Mouse (Mus musculus) heart, embryonic 11.5 days (tissue): ENCODE results near the gene Bmi1. TPM values are rescaled to one million over a fixed set of nuclear protein-coding genes. Genes with fewer than 3 reads are reported as not detected.

Source experiments
- ATAC-seq: fragments of 200-750 bp; cut with Nextera tagmentation; replicated peaks from 2 replicates; pipeline ENCODE4 v1.8.0; 2017; ENCODE audit warnings: moderate library complexity; ENCODE audit not compliant: insufficient number of reproducible peaks, low FRiP score, low TSS enrichment
- H3K27ac ChIP-seq: fragments of 300-500 bp; sonication (generic); 2 replicates; pipeline ENCODE4 v1.5.1; 2014; ENCODE audit warnings: mild to moderate bottlenecking, low read depth, low read length
- H3K27me3 ChIP-seq: fragments of 300-500 bp; sonication (generic); 2 replicates; pipeline ENCODE4 v1.6.1; 2014; ENCODE audit warnings: mild to moderate bottlenecking, low read length, mixed read lengths; ENCODE audit not compliant: control insufficient read depth, insufficient read depth
- H3K36me3 ChIP-seq: fragments of 300-500 bp; sonication (generic); 2 replicates; pipeline ENCODE4 v1.6.1; 2014; ENCODE audit warnings: mild to moderate bottlenecking, low read length, moderate library complexity, mixed read lengths; ENCODE audit not compliant: control insufficient read depth, insufficient read depth
- H3K4me1 ChIP-seq: fragments of 300-500 bp; sonication (generic); 2 replicates; pipeline ENCODE4 v1.6.1; 2014; ENCODE audit warnings: low read length; ENCODE audit not compliant: control insufficient read depth, insufficient read depth
- H3K4me2 ChIP-seq: fragments of 300-500 bp; sonication (generic); 2 replicates; pipeline ENCODE4 v1.6.1; 2014; ENCODE audit warnings: mild to moderate bottlenecking, moderate library complexity
- H3K4me3 ChIP-seq: fragments of 300-500 bp; sonication (generic); 2 replicates; pipeline ENCODE4 v1.5.1; 2014; ENCODE audit warnings: low read depth, low read length
- H3K9ac ChIP-seq: fragments of 300-500 bp; sonication (generic); 2 replicates; pipeline ENCODE4 v1.6.1; 2014; ENCODE audit warnings: mild to moderate bottlenecking, low read depth, low read length, moderate library complexity
- H3K9me3 ChIP-seq: fragments of 300-500 bp; sonication (generic); replicated peaks from 2 replicates; pipeline ENCODE4 v1.6.1; 2016; ENCODE audit warnings: low read length; ENCODE audit not compliant: control insufficient read depth
- WGBS: fragments of 180-500 bp; shearing (Covaris S2); extraction: QIAGEN DNeasy Blood & Tissue Kit; methylation state at CpG from one replicate; pipeline ENCODE4 v1.1.7; 2014; ENCODE audit not compliant: insufficient replicate concordance; 5-methylcytosine and 5-hydroxymethylcytosine counted together
- polyA plus RNA-seq: library from polyadenylated mRNA; unstranded; fragments of >200 nt; fragmentation: Nextera tagmentation; extraction: Ambion mirVana; gene quantifications from 2 replicates; pipeline ENCODE4 v1.2.1, GENCODE M21; 2014

Bmi1 gene
- polyA plus RNA-seq, result 11.6 and 12.0 TPM in 2 replicates

DNA sequence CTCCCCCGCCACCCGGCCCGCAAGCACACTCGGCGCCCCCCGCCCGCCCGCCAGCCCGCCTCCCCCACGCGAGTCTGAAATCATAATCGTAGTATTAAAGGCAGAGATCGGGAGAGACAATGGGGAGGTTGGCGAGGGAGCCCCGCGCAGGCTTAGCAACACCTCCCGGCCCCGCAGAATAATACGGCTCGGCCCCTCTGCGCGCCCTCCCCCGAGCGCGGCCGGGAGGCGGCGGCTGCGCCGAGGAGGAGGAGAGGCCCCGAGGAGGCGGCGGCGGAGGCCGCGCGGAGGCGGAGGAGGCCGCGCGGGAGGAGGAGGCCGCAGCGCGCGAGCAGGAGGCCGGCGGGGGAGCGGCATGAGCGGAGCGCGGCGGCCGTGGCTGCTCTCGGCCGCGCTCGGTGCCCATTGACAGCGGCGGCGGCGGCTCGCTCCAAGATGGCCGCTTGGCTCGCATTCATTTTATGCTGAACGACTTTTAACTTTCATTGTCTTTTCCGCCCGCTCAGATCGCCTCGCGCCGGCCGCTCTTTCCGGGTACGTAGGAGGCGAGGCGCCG is at the start of gene Bmi1:
TSS of gene Bmi1 (plus strand) at position 83 of the 556 bp plus-strand sequence.
- H3K36me3 ChIP-seq, result no peaks in the 10 kb centered on the region
- peak within 1 kb of the TSS; percentile 74 for H3K27ac ChIP-seq
- H3K27me3 ChIP-seq, result peaks cover 33% of the 10 kb centered on the region
- WGBS, result 3% methylated on average over 47 of the region's 77 CpGs
- H3K4me3 ChIP-seq, result peak within 1 kb of the TSS; percentile 74
- ATAC-seq, result peak; percentile 53
- H3K4me2 ChIP-seq, result peak within 1 kb of the TSS; percentile 77
- H3K9me3 ChIP-seq, result no peaks in the 10 kb centered on the region
- peaks cover 12% of the 10 kb centered on the region for H3K4me1 ChIP-seq
- H3K9ac ChIP-seq, result peak within 1 kb of the TSS; percentile 88

DNA sequence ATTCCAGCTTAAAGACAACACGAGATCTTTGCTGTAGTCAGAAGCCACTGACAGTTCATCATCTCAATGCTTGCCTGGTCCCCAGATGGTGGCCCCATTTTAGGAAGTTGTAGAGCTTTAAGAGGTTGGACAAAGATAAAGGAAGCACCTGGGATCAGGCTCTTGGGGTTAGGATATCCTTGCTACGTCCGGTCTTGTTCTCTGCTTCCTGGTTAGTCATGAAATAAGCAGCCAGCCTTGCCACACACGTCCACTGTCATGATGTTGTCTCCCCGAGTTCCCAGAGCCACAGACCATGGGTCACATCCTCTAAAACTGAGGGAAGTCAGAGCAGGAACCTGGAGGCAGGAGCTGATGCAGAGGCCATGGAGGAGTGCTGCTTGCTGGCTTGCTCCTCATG is 46.3 kb upstream of the Bmi1 start:
- H3K36me3 ChIP-seq, result no peaks in the 10 kb centered on the region
- H3K4me1 ChIP-seq, result no peaks in the 10 kb centered on the region
- no peaks in the 10 kb centered on the region for H3K27me3 ChIP-seq
- no peak overlapping the region for H3K9ac ChIP-seq
- no peak overlapping the region for H3K27ac ChIP-seq
- no peak overlapping the region for H3K4me2 ChIP-seq
- no peak overlapping the region for H3K4me3 ChIP-seq
- ATAC-seq, result no peak
- 70% methylated on average over 5 of the region's 5 CpGs for WGBS
- H3K9me3 ChIP-seq, result no peaks in the 10 kb centered on the region

DNA sequence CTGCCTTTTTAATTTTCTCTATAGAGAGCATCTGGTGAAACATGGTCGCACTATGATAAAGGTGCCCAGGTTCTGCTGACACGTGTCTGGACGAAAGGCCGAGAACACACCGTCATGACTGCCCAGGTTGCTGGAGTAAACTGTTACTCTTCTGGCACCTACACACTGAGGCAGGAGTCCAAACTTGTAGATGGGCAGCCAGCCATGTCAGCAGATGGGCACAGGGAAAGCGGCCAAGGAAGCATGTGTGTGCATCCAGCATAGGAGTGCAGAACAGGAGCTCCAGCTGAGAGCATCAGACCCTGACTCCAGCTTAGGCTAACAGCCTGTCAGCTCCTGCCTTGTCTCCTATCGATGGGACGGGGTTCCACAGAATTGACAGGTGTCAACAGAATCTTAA is 41.8 kb upstream of the Bmi1 start:
- Histone ChIP-seq H3K27me3 (no peaks in the 10 kb centered on the region), H3K9ac (no peak overlapping the region), H3K36me3 (no peaks in the 10 kb centered on the region), H3K4me1 (no peaks in the 10 kb centered on the region), H3K9me3 (no peaks in the 10 kb centered on the region), H3K4me3 (no peak overlapping the region), H3K27ac (no peak overlapping the region), H3K4me2 (no peak overlapping the region)
- 87% methylated on average over 8 of the region's 8 CpGs for WGBS
- no peak for ATAC-seq

DNA sequence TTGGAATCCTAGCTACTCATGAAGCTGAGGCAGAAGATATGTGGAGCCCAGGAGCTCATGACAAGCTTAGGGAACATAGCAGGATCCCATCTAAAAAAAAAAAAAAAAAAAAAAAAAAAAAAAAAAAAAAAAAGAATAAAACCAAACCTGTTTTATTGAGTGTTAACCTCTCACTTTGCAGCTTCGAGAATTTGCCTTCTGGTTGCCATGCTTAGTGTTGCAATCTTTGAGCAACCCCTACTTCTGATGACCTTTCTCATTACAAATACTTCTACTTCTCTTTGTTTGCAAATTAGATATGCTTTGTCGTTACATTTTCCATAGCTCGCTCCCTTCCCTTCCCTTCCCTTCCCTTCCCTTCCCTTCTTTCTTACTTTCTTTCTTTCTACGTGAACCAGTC is 28.3 kb upstream of the Bmi1 start:
- H3K9me3 ChIP-seq, result no peaks in the 10 kb centered on the region
- 80% methylated on average over 3 of the region's 4 CpGs for WGBS
- H3K27me3 ChIP-seq, result no peaks in the 10 kb centered on the region
- no peak for ATAC-seq
- H3K4me3 ChIP-seq, result no peak overlapping the region
- H3K36me3 ChIP-seq, result no peaks in the 10 kb centered on the region
- H3K4me2 ChIP-seq, result no peak overlapping the region
- no peaks in the 10 kb centered on the region for H3K4me1 ChIP-seq
- H3K27ac ChIP-seq, result no peak overlapping the region
- H3K9ac ChIP-seq, result no peak overlapping the region

DNA sequence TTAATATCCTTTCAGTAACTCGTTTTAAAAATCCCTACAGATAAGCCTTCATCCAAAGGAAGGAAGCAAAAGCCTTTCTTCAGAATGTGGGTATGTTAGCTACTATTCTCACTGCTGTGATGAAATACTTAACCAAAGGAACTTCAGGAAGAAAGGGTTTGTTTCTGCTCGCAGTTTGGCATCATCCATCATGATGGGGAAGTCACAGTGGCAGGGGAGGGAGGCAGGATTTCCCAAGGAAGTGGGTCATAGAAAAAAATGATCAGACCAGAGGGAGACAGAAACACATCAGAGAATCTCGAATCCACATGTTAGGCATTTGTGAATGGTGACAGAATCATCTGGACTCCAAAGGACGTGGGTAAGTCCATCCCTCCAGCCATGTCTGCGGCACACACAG is 22.0 kb upstream of the Bmi1 start:
- 47% methylated on average over 5 of the region's 5 CpGs for WGBS
- ATAC-seq, result no peak
- Histone ChIP-seq H3K36me3 (no peaks in the 10 kb centered on the region), H3K4me1 (no peaks in the 10 kb centered on the region), H3K9me3 (no peaks in the 10 kb centered on the region), H3K4me3 (no peak overlapping the region), H3K9ac (no peak overlapping the region), H3K27me3 (no peaks in the 10 kb centered on the region), H3K4me2 (no peak overlapping the region), H3K27ac (no peak overlapping the region)

DNA sequence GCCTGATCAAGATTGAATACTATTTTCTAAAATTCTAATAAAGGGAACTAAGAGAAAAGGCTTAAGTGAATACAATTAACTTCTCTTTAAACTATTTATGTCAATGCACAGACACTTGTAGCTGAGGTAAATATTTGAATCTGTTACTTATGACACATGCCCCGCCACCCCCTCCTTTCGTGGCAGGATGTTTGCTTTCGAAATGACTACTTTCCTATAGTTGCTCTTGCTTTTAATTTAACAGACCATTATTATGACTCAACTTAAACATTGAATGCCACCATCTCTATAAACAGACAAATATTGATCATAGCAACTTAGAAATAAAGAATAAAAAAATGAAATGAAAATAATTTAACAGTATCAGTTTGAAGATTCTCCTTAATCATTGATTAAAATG is 12.8 kb upstream of the Bmi1 start:
- WGBS, result 77% methylated on average over 3 of the region's 3 CpGs
- no peak for ATAC-seq
- Histone ChIP-seq H3K4me3 (no peak overlapping the region), H3K27ac (no peak overlapping the region), H3K9ac (no peak overlapping the region), H3K27me3 (peaks cover 6% of the 10 kb centered on the region; the same call in 1 of the 2 replicates), H3K36me3 (no peaks in the 10 kb centered on the region), H3K4me1 (no peaks in the 10 kb centered on the region), H3K4me2 (no peak overlapping the region), H3K9me3 (no peaks in the 10 kb centered on the region)

DNA sequence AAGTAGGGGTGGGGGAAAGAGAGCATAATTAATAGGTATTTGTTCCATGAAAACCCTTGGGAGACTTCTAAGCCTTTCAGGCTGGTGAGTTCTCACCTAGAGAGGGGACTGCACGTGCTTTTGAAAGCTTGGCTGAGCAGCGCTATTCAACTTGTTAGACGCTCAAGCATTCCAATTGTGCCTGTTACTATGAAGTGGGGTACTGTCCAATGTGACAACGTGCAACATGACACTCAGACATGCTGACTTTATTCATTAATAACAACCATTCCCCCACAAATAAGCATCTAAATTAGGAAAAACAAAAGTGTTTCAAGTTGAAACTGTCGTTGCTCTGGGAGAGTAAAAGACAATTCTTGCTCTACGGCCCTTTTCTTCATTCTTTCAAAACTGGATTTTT is 5.8 kb upstream of the Bmi1 start:
- 13% methylated on average over 6 of the region's 6 CpGs for WGBS

DNA sequence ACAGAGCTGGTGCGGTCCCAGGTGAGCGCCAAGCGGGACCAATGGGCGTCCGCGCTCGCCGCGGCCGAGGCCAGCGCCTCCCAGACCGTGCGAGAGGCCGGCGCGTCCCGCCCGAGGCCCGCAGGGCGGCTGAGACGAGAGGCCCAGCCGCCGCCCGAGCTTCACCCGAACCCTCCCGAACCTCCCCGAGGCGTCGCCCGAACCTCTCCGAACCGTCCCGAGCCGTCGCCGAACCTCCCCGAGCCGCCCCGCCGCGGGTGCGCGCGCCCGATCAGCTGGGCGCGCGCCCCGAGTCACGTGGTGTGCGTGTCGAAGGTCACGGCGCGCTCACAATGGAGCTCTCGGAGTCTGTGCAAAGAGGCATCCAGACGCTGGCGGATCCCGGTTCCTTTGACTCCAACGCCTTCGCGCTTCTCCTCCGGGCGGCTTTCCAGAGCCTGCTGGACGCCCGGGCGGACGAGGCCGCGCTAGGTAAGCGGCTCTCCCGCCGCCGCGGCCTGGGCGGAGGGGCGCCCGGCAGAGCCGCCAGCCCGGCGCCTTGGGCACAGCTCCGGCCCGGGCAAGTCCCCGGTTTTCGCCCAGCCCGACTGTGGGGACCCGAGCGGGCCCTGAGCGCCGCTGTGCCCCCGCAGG is 4.6 kb upstream of the Bmi1 start, which contains the start of gene Commd3:
TSS of gene Commd3 (plus strand) at position 252 of the 633 bp plus-strand sequence.
- peak within 1 kb of the TSS; percentile 91 for H3K4me3 ChIP-seq
- peak; percentile 84 for ATAC-seq
- peaks cover 10% of the 10 kb centered on the region; the same call in 1 of the 2 replicates for H3K27me3 ChIP-seq
- H3K9me3 ChIP-seq, result no peaks in the 10 kb centered on the region
- peak within 1 kb of the TSS; percentile 95 for H3K9ac ChIP-seq
- H3K4me1 ChIP-seq, result no peaks in the 10 kb centered on the region
- H3K4me2 ChIP-seq, result peak within 1 kb of the TSS; percentile 86
- H3K36me3 ChIP-seq, result no peaks in the 10 kb centered on the region
- peak within 1 kb of the TSS; percentile 94 for H3K27ac ChIP-seq
- WGBS, result under 1% methylated on average over 69 of the region's 91 CpGs

More for the DNA sequence above, 5.8 kb upstream of the Bmi1 start:
- H3K4me2 ChIP-seq, result no peak overlapping the region
- no peak for ATAC-seq
- H3K9me3 ChIP-seq, result no peaks in the 10 kb centered on the region
- H3K4me3 ChIP-seq, result no peak overlapping the region
- no peak overlapping the region for H3K9ac ChIP-seq
- no peaks in the 10 kb centered on the region for H3K4me1 ChIP-seq
- H3K27me3 ChIP-seq, result peaks cover 10% of the 10 kb centered on the region; the same call in 1 of the 2 replicates
- no peaks in the 10 kb centered on the region for H3K36me3 ChIP-seq
- H3K27ac ChIP-seq, result no peak overlapping the region

DNA sequence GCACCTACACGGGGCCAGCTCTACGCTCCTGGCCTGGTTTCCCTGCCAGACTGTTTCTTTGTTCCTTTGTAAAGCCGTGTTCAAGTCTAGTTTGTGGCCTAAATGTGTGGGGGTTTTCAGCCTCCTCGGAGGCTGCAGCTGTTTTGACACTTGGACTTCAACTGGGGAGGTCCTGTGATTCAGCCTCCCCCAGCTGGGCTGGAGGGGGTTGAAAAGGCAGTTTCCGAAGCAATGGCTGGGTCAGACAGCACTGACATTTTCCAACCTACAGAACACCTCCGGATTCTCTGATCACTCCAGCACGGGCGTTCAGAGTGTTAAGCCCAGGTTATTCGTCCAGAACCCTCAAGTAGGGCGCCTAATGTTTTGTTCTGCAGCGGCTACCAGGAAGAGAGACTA is 4.1 kb upstream of the Bmi1 start:
- H3K27me3 ChIP-seq, result peaks cover 10% of the 10 kb centered on the region; the same call in 1 of the 2 replicates
- H3K36me3 ChIP-seq, result no peaks in the 10 kb centered on the region
- H3K4me3 ChIP-seq, result peak overlapping the region; percentile 91
- WGBS, result 2% methylated on average over 11 of the region's 11 CpGs
- H3K9me3 ChIP-seq, result no peaks in the 10 kb centered on the region
- H3K9ac ChIP-seq, result peak overlapping the region; percentile 95
- no peak for ATAC-seq
- H3K27ac ChIP-seq, result peak overlapping the region; percentile 94
- H3K4me2 ChIP-seq, result peak overlapping the region; percentile 86
- H3K4me1 ChIP-seq, result no peaks in the 10 kb centered on the region
